In genomic region chr13:23523976-23524375, GRCm38 (mm10) we compare ENCODE assay signal across 16 mouse cellular contexts. TPM values are rescaled to one million over a fixed set of nuclear protein-coding genes. Genes with fewer than 3 reads are reported as not detected.
DNase-seq lines count a peak whose midpoint lies in the region; ATAC-seq and TF ChIP-seq lines count a peak whose summit lies in the region.
"Had no signal": no experiment of that assay in that cellular context is flagged by ENCODE, and none has a peak within 500 bp of the region (broad histone marks: within the 10 kb centered on the region; RNA-seq: fewer than 3 reads in every experiment).

No protein-coding gene starts in this region.

- dilution Hi-C loops in CH12.LX (cut with MboI; ENCODE audit: extremely low pct_ligation_motif_present, extremely low pct_unique_long_range_greater_than_20kb, low sequenced_read_pairs) = no loop called here

- peak overlapping the region; percentile 40; the same call in 1 of the 2 replicates for H3K4me2 ChIP-seq in liver, embryonic 11.5 days
- no peak overlapping the region for H3K4me2 ChIP-seq in liver, postnatal 0 days (ENCODE audit: low read depth, low read length)
- peak overlapping the region; percentile 8; the same call in 1 of the 2 replicates for H3K4me2 ChIP-seq in CH12.LX (ENCODE audit: insufficient read depth, low read depth, poor library complexity, severe bottlenecking)
- no peak overlapping the region for H3K4me2 ChIP-seq in intestine, embryonic 16.5 days (ENCODE audit: low read depth, low read length)
- H3K4me2 ChIP-seq: embryonic facial prominence, embryonic 12.5 days; forebrain, embryonic 12.5 days; hindbrain, embryonic 12.5 days had no signal

- TF ChIP-seq POLR2A in CH12.LX (IDR thresholded peaks at IDR 0.05; ENCODE audit: low read depth, low read length) = no peak

- H3K9ac ChIP-seq in liver, embryonic 11.5 days (ENCODE audit: low read depth, low read length) = no peak overlapping the region
- H3K9ac ChIP-seq in liver, postnatal 0 days (replicated peaks) = no peak overlapping the region
- H3K9ac ChIP-seq in CH12.LX (ENCODE audit: insufficient read depth, low read depth) = no peak overlapping the region
- no peak overlapping the region for H3K9ac ChIP-seq in intestine, embryonic 16.5 days (ENCODE audit: low read depth, low read length)
- H3K9ac ChIP-seq: embryonic facial prominence, embryonic 12.5 days; embryonic facial prominence, embryonic 15.5 days; forebrain, embryonic 12.5 days; forebrain, embryonic 15.5 days; hindbrain, embryonic 12.5 days; hindbrain, embryonic 15.5 days had no signal

- no peaks in the 10 kb centered on the region for H3K36me3 ChIP-seq in liver, embryonic 11.5 days (ENCODE audit: control insufficient read depth, insufficient read depth, low read length)
- H3K36me3 ChIP-seq in liver, postnatal 0 days (replicated peaks; ENCODE audit: insufficient read depth, low read length) = no peaks in the 10 kb centered on the region
- H3K36me3 ChIP-seq in CH12.LX (replicated peaks in 1 of 2; ENCODE audit: control insufficient read depth in 1 of 2, insufficient read depth in 1 of 2, low read length in 1 of 2) = no peaks in the 10 kb centered on the region
- no peaks in the 10 kb centered on the region for H3K36me3 ChIP-seq in intestine, embryonic 16.5 days (ENCODE audit: control insufficient read depth, insufficient read depth, low read length)
- H3K36me3 ChIP-seq: embryonic facial prominence, embryonic 12.5 days; embryonic facial prominence, embryonic 15.5 days; forebrain, embryonic 12.5 days; forebrain, embryonic 15.5 days; hindbrain, embryonic 12.5 days; hindbrain, embryonic 15.5 days had no signal

- no peak for TF ChIP-seq RAD21 in CH12.LX (IDR thresholded peaks at IDR 0.05; ENCODE audit: low read depth, low read length)

- no peaks in the 10 kb centered on the region for H3K9me3 ChIP-seq in liver, embryonic 11.5 days (ENCODE audit: control insufficient read depth, low read length)
- no peaks in the 10 kb centered on the region for H3K9me3 ChIP-seq in liver, postnatal 0 days (ENCODE audit: low read length)
- no peaks in the 10 kb centered on the region for H3K9me3 ChIP-seq in CH12.LX (replicated peaks; ENCODE audit: low read length)
- H3K9me3 ChIP-seq in intestine, embryonic 16.5 days (ENCODE audit: control insufficient read depth, low read length) = no peaks in the 10 kb centered on the region
- H3K9me3 ChIP-seq: embryonic facial prominence, embryonic 12.5 days; embryonic facial prominence, embryonic 15.5 days; forebrain, embryonic 12.5 days; forebrain, embryonic 15.5 days; hindbrain, embryonic 12.5 days; hindbrain, embryonic 15.5 days had no signal

- no peak for TF ChIP-seq CTCF in liver, postnatal 0 days (IDR thresholded peaks at IDR 0.05; ENCODE audit: low read depth)
- no peak for TF ChIP-seq CTCF in CH12.LX (conservative IDR thresholded peaks at IDR 0.05 in 1 of 2, IDR thresholded peaks at IDR 0.05 in 1 of 2; ENCODE audit: low read depth in 2 of 2, low read length in 2 of 2)

- peak; percentile 13 for DNase-seq in cerebellum, adult 9-10 months
- no peak for DNase-seq in cerebellum, adult 11 months
- no peak for DNase-seq in liver, embryonic 11.5 days (ENCODE audit: low spot score)
- no peak for DNase-seq in liver, postnatal 0 days
- DNase-seq in CH12.LX (ENCODE audit: extremely low read depth) = no peak

- TF ChIP-seq EP300 in liver, postnatal 0 days (IDR thresholded peaks at IDR 0.05; ENCODE audit: low read depth) = no peak
- TF ChIP-seq EP300 in CH12.LX (IDR thresholded peaks at IDR 0.05; ENCODE audit: low read length) = no peak

- H3K4me3 ChIP-seq in liver, embryonic 11.5 days (ENCODE audit: low read depth, low read length) = no peak overlapping the region
- no peak overlapping the region for H3K4me3 ChIP-seq in liver, postnatal 0 days (ENCODE audit: low read depth, low read length)
- H3K4me3 ChIP-seq in CH12.LX (replicated peaks in 1 of 3; ENCODE audit: low read depth in 2 of 3, low read length in 2 of 3, poor library complexity in 1 of 3) = no peak overlapping the region
- H3K4me3 ChIP-seq in intestine, embryonic 16.5 days (ENCODE audit: low read length) = no peak overlapping the region
- H3K4me3 ChIP-seq: embryonic facial prominence, embryonic 12.5 days; embryonic facial prominence, embryonic 15.5 days; erythroblast, embryonic 14.5 days; forebrain, embryonic 12.5 days; forebrain, embryonic 15.5 days; hindbrain, embryonic 12.5 days; hindbrain, embryonic 15.5 days had no signal

- H3K4me1 ChIP-seq in liver, embryonic 11.5 days (replicated peaks; ENCODE audit: control insufficient read depth, insufficient read depth, low read length) = peaks cover 23% of the 10 kb centered on the region
- H3K4me1 ChIP-seq in liver, postnatal 0 days (ENCODE audit: insufficient read depth) = peaks cover 12% of the 10 kb centered on the region
- H3K4me1 ChIP-seq in CH12.LX (ENCODE audit: control insufficient read depth in 1 of 2, insufficient read depth in 2 of 2) = peaks cover 3 to 53% of the 10 kb centered on the region in 2 experiments; a peak in 3 of 4 replicates
- H3K4me1 ChIP-seq in intestine, embryonic 16.5 days (ENCODE audit: control insufficient read depth, insufficient read depth, low read length) = 0 out of 2 replicates have a peak, but pooled peaks cover 3% of the 10 kb centered on the region

- ATAC-seq in liver, embryonic 11.5 days (replicated peaks; ENCODE audit: low FRiP score) = no peak
- no peak for ATAC-seq in liver, postnatal 0 days
- ATAC-seq in intestine, embryonic 16.5 days = no peak
- no peak for ATAC-seq in activated CD4-positive, CD25-positive, alpha-beta regulatory T cell, adult 4 months

- no peaks in the 10 kb centered on the region for H3K27me3 ChIP-seq in liver, embryonic 11.5 days (replicated peaks; ENCODE audit: control insufficient read depth, insufficient read depth, low read length)
- no peaks in the 10 kb centered on the region for H3K27me3 ChIP-seq in liver, postnatal 0 days (ENCODE audit: insufficient read depth, low read length)
- no peaks in the 10 kb centered on the region for H3K27me3 ChIP-seq in CH12.LX (replicated peaks)
- no peaks in the 10 kb centered on the region for H3K27me3 ChIP-seq in intestine, embryonic 16.5 days (replicated peaks; ENCODE audit: control insufficient read depth, insufficient read depth, low read length)
- H3K27me3 ChIP-seq: embryonic facial prominence, embryonic 12.5 days; embryonic facial prominence, embryonic 15.5 days; forebrain, embryonic 12.5 days; forebrain, embryonic 15.5 days; hindbrain, embryonic 12.5 days; hindbrain, embryonic 15.5 days had no signal

- H3K27ac ChIP-seq in liver, embryonic 11.5 days (ENCODE audit: low read depth, low read length) = no peak overlapping the region
- no peak overlapping the region for H3K27ac ChIP-seq in liver, postnatal 0 days (ENCODE audit: low read depth)
- no peak overlapping the region for H3K27ac ChIP-seq in CH12.LX (ENCODE audit: insufficient read depth, low read depth)
- no peak overlapping the region for H3K27ac ChIP-seq in intestine, embryonic 16.5 days (ENCODE audit: low read length)
- H3K27ac ChIP-seq: embryonic facial prominence, embryonic 12.5 days; embryonic facial prominence, embryonic 15.5 days; forebrain, embryonic 12.5 days; forebrain, embryonic 15.5 days; hindbrain, embryonic 12.5 days; hindbrain, embryonic 15.5 days had no signal

- no peaks in the 10 kb centered on the region for H3K79me2 ChIP-seq in CH12.LX (replicated peaks; ENCODE audit: control insufficient read depth, extremely low read depth, insufficient read depth, poor library complexity, severe bottlenecking)

- in situ Hi-C loops in CH12.LX (cut with MboI; ENCODE audit: low pct_ligation_motif_present, low pct_unique_long_range_greater_than_20kb, low sequenced_read_pairs) = loop anchor here (5.0 to 25.0 kb wide), 3 partner anchors 92 to 1587 kb away; partner anchors contain the start of genes Hist1h2ah, Hist1h2bk and Zfp184

- WGBS in liver, embryonic 11.5 days = 44% methylated on average over 5 of the region's 5 CpGs
- WGBS in liver, postnatal 0 days (ENCODE audit: insufficient replicate concordance) = 54% methylated on average over 5 of the region's 5 CpGs
- 42% methylated on average over 5 of the region's 5 CpGs for WGBS in intestine, embryonic 16.5 days

RNA-seq across cellular contexts. Expression of gene Hist1h4h, which starts 6.9 kb away (rescaled TPM):
- polyA plus RNA-seq in liver, embryonic 11.5 days (2014; fragmentation: Nextera tagmentation; extraction: Ambion mirVana) = 3.3 and 4.3 TPM in 2 replicates
- polyA plus RNA-seq in liver, postnatal 0 days (2015; fragmentation: Nextera tagmentation; extraction: Ambion mirVana) = 7.2 and 7.5 TPM in 2 replicates
- total RNA-seq in CH12.LX (2012; rRNA removed) = 4,350 and 4,957 TPM in 2 replicates
- 14.0 and 19.4 TPM in 2 replicates for total RNA-seq in CH12.LX (2014; rRNA removed)
- 3.4 and 5.5 TPM in 2 replicates for polyA plus RNA-seq in CH12.LX (2012; ENCODE audit: insufficient read length, low read depth)
- polyA plus RNA-seq in intestine, embryonic 16.5 days (2015; fragmentation: Nextera tagmentation; extraction: Ambion mirVana) = 3.5 and 3.7 TPM in 2 replicates
- 1 to 10 TPM; 2.7 to 3.2 TPM for polyA plus RNA-seq in activated CD4-positive, CD25-positive, alpha-beta regulatory T cell, adult 4 months (2017; shearing (Covaris generic))

RNA-seq across cellular contexts. Expression of gene Hist1h2af, which starts 9.7 kb away (rescaled TPM):
- polyA plus RNA-seq in liver, embryonic 11.5 days (2014; fragmentation: Nextera tagmentation; extraction: Ambion mirVana) = 1.1 and 5.1 TPM in 2 replicates
- polyA plus RNA-seq in liver, postnatal 0 days (2015; fragmentation: Nextera tagmentation; extraction: Ambion mirVana) = 9.7 and 9.8 TPM in 2 replicates
- total RNA-seq in CH12.LX (2012; rRNA removed) = 824 and 932 TPM in 2 replicates
- 45.2 and 57.1 TPM in 2 replicates for total RNA-seq in CH12.LX (2014; rRNA removed)
- 68.6 and 97.0 TPM in 2 replicates for polyA plus RNA-seq in CH12.LX (2012; ENCODE audit: insufficient read length, low read depth)
- 2.5 and 3.6 TPM in 2 replicates for polyA plus RNA-seq in intestine, embryonic 16.5 days (2015; fragmentation: Nextera tagmentation; extraction: Ambion mirVana)
- not detected for polyA plus RNA-seq in activated CD4-positive, CD25-positive, alpha-beta regulatory T cell, adult 4 months (2017; shearing (Covaris generic))

RNA-seq across cellular contexts. Expression of gene Hist1h3g, which starts 11.2 kb away (rescaled TPM):
- polyA plus RNA-seq in liver, embryonic 11.5 days (2014; fragmentation: Nextera tagmentation; extraction: Ambion mirVana) = 5.2 TPM in 2 replicates
- 3.7 and 6.3 TPM in 2 replicates for polyA plus RNA-seq in liver, postnatal 0 days (2015; fragmentation: Nextera tagmentation; extraction: Ambion mirVana)
- total RNA-seq in CH12.LX (2012; rRNA removed) = 608 and 749 TPM in 2 replicates
- total RNA-seq in CH12.LX (2014; rRNA removed) = 50.1 and 75.3 TPM in 2 replicates
- 3.4 and 3.6 TPM in 2 replicates for polyA plus RNA-seq in CH12.LX (2012; ENCODE audit: insufficient read length, low read depth)
- polyA plus RNA-seq in intestine, embryonic 16.5 days (2015; fragmentation: Nextera tagmentation; extraction: Ambion mirVana) = 2.6 and 3.7 TPM in 2 replicates
- polyA plus RNA-seq in activated CD4-positive, CD25-positive, alpha-beta regulatory T cell, adult 4 months (2017; shearing (Covaris generic)) = 1 to 10 TPM in 1 of 2 experiments, not detected in 1; 1.1 TPM
- polyA plus RNA-seq: CD4-positive, CD25-positive, alpha-beta regulatory T cell, adult 4 months; cerebellum, adult 2 months had no signal

RNA-seq across cellular contexts. Expression of gene Hist1h2bh, which starts 19.2 kb away (rescaled TPM):
- polyA plus RNA-seq in liver, embryonic 11.5 days (2014; fragmentation: Nextera tagmentation; extraction: Ambion mirVana) = 1.6 and 1.7 TPM in 2 replicates
- 0.58 and 0.64 TPM in 2 replicates for polyA plus RNA-seq in liver, postnatal 0 days (2015; fragmentation: Nextera tagmentation; extraction: Ambion mirVana)
- 261 and 290 TPM in 2 replicates for total RNA-seq in CH12.LX (2012; rRNA removed)
- total RNA-seq in CH12.LX (2014; rRNA removed) = 5.7 and 8.0 TPM in 2 replicates
- polyA plus RNA-seq in CH12.LX (2012; ENCODE audit: insufficient read length, low read depth) = 0.56 and 0.77 TPM in 2 replicates
- 0.65 and 0.94 TPM in 2 replicates for polyA plus RNA-seq in intestine, embryonic 16.5 days (2015; fragmentation: Nextera tagmentation; extraction: Ambion mirVana)
- polyA plus RNA-seq in activated CD4-positive, CD25-positive, alpha-beta regulatory T cell, adult 4 months (2017; shearing (Covaris generic)) = under 1 TPM in 1 of 2 experiments, not detected in 1; 0.38 TPM

RNA-seq across cellular contexts. Expression of gene Hist1h3f, which starts 19.9 kb away (rescaled TPM):
- 0.42 and 0.62 TPM in 2 replicates for polyA plus RNA-seq in liver, embryonic 11.5 days (2014; fragmentation: Nextera tagmentation; extraction: Ambion mirVana)
- polyA plus RNA-seq in liver, postnatal 0 days (2015; fragmentation: Nextera tagmentation; extraction: Ambion mirVana) = 1.3 and 1.5 TPM in 2 replicates
- total RNA-seq in CH12.LX (2012; rRNA removed) (553 and 608 TPM in 2 replicates), CH12.LX (2014; rRNA removed) (5.1 and 8.0 TPM in 2 replicates)
- 0.23 and 0.30 TPM in 2 replicates for polyA plus RNA-seq in CH12.LX (2012; ENCODE audit: insufficient read length, low read depth)
- 0.44 and 0.60 TPM in 2 replicates for polyA plus RNA-seq in intestine, embryonic 16.5 days (2015; fragmentation: Nextera tagmentation; extraction: Ambion mirVana)
- 1 to 10 TPM in 1 of 2 experiments, not detected in 1; 1.1 TPM for polyA plus RNA-seq in activated CD4-positive, CD25-positive, alpha-beta regulatory T cell, adult 4 months (2017; shearing (Covaris generic))
- polyA plus RNA-seq: CD4-positive, CD25-positive, alpha-beta regulatory T cell, adult 4 months had no signal

Comparison
In these comparisons a context has a peak if more than half of its experiments do, and no peak if none do; other contexts are left out.
1. H3K4me2 ChIP-seq: peak in liver, embryonic 11.5 days (single experiment) and CH12.LX (single experiment); none in liver, postnatal 0 days (single experiment) and intestine, embryonic 16.5 days (single experiment).